7 mouse cellular contexts compared by ENCODE assay signal in the genomic region with DNA sequence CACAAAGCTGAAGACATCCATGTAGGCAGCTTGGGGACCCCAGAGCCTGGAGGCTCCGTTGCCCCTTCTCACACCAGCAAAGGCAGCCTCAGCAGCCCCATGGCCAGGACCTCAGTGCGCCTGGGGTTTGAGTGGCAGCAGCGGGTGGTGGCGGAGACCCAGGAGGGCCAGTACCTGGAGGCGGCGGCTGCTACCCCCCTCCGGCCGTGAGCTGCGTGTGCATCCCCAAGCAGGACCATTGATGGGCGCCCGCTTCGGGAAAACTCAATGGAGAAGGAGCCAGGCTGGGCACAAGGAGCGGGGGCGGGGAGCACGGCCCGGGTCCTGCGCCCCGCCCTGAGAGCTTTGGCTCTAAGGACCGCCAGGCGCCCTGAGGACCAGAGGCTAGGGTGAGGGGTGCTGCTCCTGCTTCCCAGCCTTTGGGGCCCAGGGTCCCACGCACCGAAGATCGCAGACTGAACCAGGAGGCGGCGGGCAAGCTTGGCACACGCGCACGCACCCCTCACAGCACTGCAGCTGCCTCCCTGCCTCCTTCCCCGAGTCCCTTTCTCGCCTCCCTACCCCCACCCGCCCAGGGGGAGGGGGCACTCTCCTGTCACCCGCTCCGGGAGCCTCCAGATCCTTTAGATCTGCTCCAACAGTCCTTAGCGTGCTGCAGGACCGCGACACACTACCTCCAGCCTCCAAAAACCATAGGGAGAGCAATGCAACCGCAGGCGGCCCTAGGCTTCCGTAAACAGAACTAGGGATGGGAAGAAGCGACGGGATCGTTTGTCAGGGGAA.
DNase-seq lines count a peak whose midpoint lies in the region; TF ChIP-seq lines count a peak whose summit lies in the region.

No protein-coding gene starts in this region.

- peak; percentile 38 for DNase-seq in testis, postnatal 10 days (ENCODE audit: low spot score)
- DNase-seq in testis, postnatal 14 days (ENCODE audit: low spot score): no peak
- peak; percentile 21 for DNase-seq in cerebellum, adult 9-11 months
- peak; percentile 23 to 34 for DNase-seq in frontal cortex, postnatal 10 days (ENCODE audit: low spot score in 2 of 2)
- peak; percentile 30 to 32 for DNase-seq in left cerebral cortex, adult 8-10 months (ENCODE audit: low spot score in 2 of 2)
- no peak for DNase-seq in c-Kit-positive CD71-positive TER-119-positive erythroid progenitor cells, embryonic 14.5 days (ENCODE audit: low spot score)

- no peak for TF ChIP-seq CTCF in olfactory bulb, adult 2 months (IDR thresholded peaks at IDR 0.05; ENCODE audit: insufficient read depth, low read depth, low read length)

- TF ChIP-seq POLR2A in olfactory bulb, adult 2 months (IDR thresholded peaks at IDR 0.05; ENCODE audit: insufficient read depth, low read depth, low read length): no peak

- H3K27ac ChIP-seq in olfactory bulb, adult 2 months (ENCODE audit: insufficient read depth, low read depth, low read length): peak overlapping the region; percentile 83

- H3K4me3 ChIP-seq in olfactory bulb, adult 2 months (ENCODE audit: insufficient read depth, low read depth, low read length): peak overlapping the region; percentile 67

- H3K4me1 ChIP-seq in olfactory bulb, adult 2 months (ENCODE audit: control insufficient read depth, insufficient read depth, low read length): no peaks in the 10 kb centered on the region

- 14% methylated on average over 41 of the region's 42 CpGs for WGBS in olfactory bulb, adult 2 months

Comparison
In these comparisons a context has a peak if more than half of its experiments do, and no peak if none do; other contexts are left out.
1. DNase-seq: peak in testis, postnatal 10 days (single experiment), cerebellum, adult 9-11 months (single experiment), frontal cortex, postnatal 10 days (2 of 2) and left cerebral cortex, adult 8-10 months (2 of 2); none in testis, postnatal 14 days (single experiment) and c-Kit-positive CD71-positive TER-119-positive erythroid progenitor cells, embryonic 14.5 days (single experiment).